Mouse (Mus musculus) B cell, adult 67 days (primary cell): ENCODE data around the gene Olfr365. TPM values are rescaled to one million over a fixed set of nuclear protein-coding genes. Genes with fewer than 3 reads are reported as not detected.

Experiments
- total RNA-seq, 2 experiments: library from RNA; stranded (reverse); gene quantifications; 4 replicates each; pipeline ENCODE4 v1.2.4; 2023

Olfr365 gene
- total RNA-seq: under 1 TPM in 1 of 2 experiments, not detected in 1; 0.09 TPM

GRCm38 (mm10) chr2:37187898-37188297 lies at the start of gene Olfr365:
Gene Olfr365 (plus strand): TSS chr2:37188198.

GRCm38 (mm10) chr2:37139022-37139421 lies 49.0 kb upstream of the Olfr365 start, which contains the start of gene Olfr364-ps1:
Gene Olfr364-ps1 (plus strand): TSS chr2:37139322.

GRCm38 (mm10) chr2:37211274-37211673 lies 23.3 kb downstream of the Olfr365 start, which contains the start of gene Olfr366:
Gene Olfr366 (plus strand): TSS chr2:37211574.

Other genes starting within 250 kb of the Olfr365 start
- gene Olfr357, start 194.4 kb upstream of the Olfr365 start, total RNA-seq: not detected
- not detected for gene Olfr358, start 178.9 kb upstream of the Olfr365 start, total RNA-seq
- not detected for gene Olfr360, start 122.5 kb upstream of the Olfr365 start, total RNA-seq
- not detected for gene Olfr361, start 98.9 kb upstream of the Olfr365 start, total RNA-seq
- not detected for gene Olfr362, start 70.3 kb upstream of the Olfr365 start, total RNA-seq
- not detected for gene Olfr364-ps1, start 48.9 kb upstream of the Olfr365 start, total RNA-seq
- gene Olfr366, start 23.4 kb downstream of the Olfr365 start, total RNA-seq: not detected
- gene Olfr368, start 138.3 kb downstream of the Olfr365 start, total RNA-seq: not detected
- gene Pdcl, start 171.1 kb downstream of the Olfr365 start, total RNA-seq: 10 to 100 TPM; 37.5 to 44.1 TPM
- gene Rc3h2, start 234.7 kb downstream of the Olfr365 start, total RNA-seq: 10 to 100 TPM; 71.5 to 73.7 TPM